8 mouse cellular contexts compared by ENCODE assay signal in the genomic region with DNA sequence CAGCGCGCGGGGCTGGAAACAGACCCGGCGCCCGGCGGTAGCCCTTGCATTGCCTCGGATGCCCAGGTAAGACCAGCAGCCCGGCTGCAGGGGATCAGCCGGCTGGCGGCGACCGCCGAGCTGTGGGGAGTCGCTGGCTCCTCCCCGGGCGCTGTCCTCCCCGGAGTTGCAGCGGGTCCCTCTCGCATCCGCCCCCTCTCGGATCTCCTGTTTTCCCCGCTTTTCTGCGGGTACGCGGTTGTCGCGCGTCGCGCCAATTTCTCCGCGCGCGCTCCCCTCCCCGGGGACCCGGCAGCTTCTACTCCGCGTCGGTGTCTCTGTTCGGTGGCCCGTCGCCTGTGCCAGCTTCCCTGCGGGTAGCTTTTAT. TPM values are rescaled to one million over a fixed set of nuclear protein-coding genes. Genes with fewer than 3 reads are reported as not detected.
DNase-seq lines count a peak whose midpoint lies in the region; ATAC-seq and TF ChIP-seq lines count a peak whose summit lies in the region.

No protein-coding gene starts in this region.

- DNase-seq in heart, postnatal 25 days (ENCODE audit: low spot score) = no peak
- DNase-seq in CH12.LX (ENCODE audit: extremely low read depth) = no peak
- no peak for DNase-seq in adrenal gland, postnatal 14 days
- DNase-seq in left cerebral cortex, postnatal 25 days (ENCODE audit: low spot score in 2 of 2) = no peak

- peaks cover 12% of the 10 kb centered on the region for H3K4me1 ChIP-seq in heart, embryonic 11.5 days (ENCODE audit: control insufficient read depth, insufficient read depth, low read length)
- peaks cover 11 to 59% of the 10 kb centered on the region in 2 experiments for H3K4me1 ChIP-seq in CH12.LX (ENCODE audit: control insufficient read depth in 1 of 2, insufficient read depth in 2 of 2)
- peaks cover 24% of the 10 kb centered on the region for H3K4me1 ChIP-seq in limb, embryonic 15.5 days
- peaks cover 23% of the 10 kb centered on the region for H3K4me1 ChIP-seq in stomach, embryonic 16.5 days (ENCODE audit: control insufficient read depth, insufficient read depth, low read length)

- peaks cover 37% of the 10 kb centered on the region for H3K79me2 ChIP-seq in CH12.LX (replicated peaks; ENCODE audit: control insufficient read depth, extremely low read depth, insufficient read depth, poor library complexity, severe bottlenecking)

- TF ChIP-seq RAD21 in CH12.LX (IDR thresholded peaks at IDR 0.05; ENCODE audit: low read depth, low read length) = no peak

- no peaks in the 10 kb centered on the region for H3K27me3 ChIP-seq in heart, embryonic 11.5 days (ENCODE audit: control insufficient read depth, insufficient read depth, low read length)
- H3K27me3 ChIP-seq in CH12.LX (replicated peaks) = no peaks in the 10 kb centered on the region
- no peaks in the 10 kb centered on the region for H3K27me3 ChIP-seq in limb, embryonic 15.5 days
- no peaks in the 10 kb centered on the region for H3K27me3 ChIP-seq in stomach, embryonic 16.5 days (ENCODE audit: control insufficient read depth, insufficient read depth, low read length)

- H3K4me3 ChIP-seq in heart, embryonic 11.5 days (ENCODE audit: low read depth, low read length) = peak overlapping the region; percentile 75
- H3K4me3 ChIP-seq in CH12.LX (replicated peaks in 1 of 3; ENCODE audit: low read depth in 2 of 3, low read length in 2 of 3, poor library complexity in 1 of 3) = peak overlapping the region; percentile 73 to 89 (median 76)
- peak overlapping the region; percentile 86 for H3K4me3 ChIP-seq in limb, embryonic 15.5 days
- peak overlapping the region; percentile 84 for H3K4me3 ChIP-seq in stomach, embryonic 16.5 days (replicated peaks; ENCODE audit: low read length)

- TF ChIP-seq CTCF in CH12.LX (conservative IDR thresholded peaks at IDR 0.05 in 1 of 2, IDR thresholded peaks at IDR 0.05 in 1 of 2; ENCODE audit: low read depth in 2 of 2, low read length in 2 of 2) = no peak

- in situ Hi-C loops in CH12.LX (cut with MboI; ENCODE audit: low pct_ligation_motif_present, low pct_unique_long_range_greater_than_20kb, low sequenced_read_pairs) = no loop called here

- dilution Hi-C loops in CH12.LX (cut with MboI; ENCODE audit: extremely low pct_ligation_motif_present, extremely low pct_unique_long_range_greater_than_20kb, low sequenced_read_pairs) = no loop called here

- H3K9me3 ChIP-seq in heart, embryonic 11.5 days (replicated peaks; ENCODE audit: control insufficient read depth, low read length) = no peaks in the 10 kb centered on the region
- no peaks in the 10 kb centered on the region for H3K9me3 ChIP-seq in CH12.LX (replicated peaks; ENCODE audit: low read length)
- no peaks in the 10 kb centered on the region for H3K9me3 ChIP-seq in limb, embryonic 15.5 days
- H3K9me3 ChIP-seq in stomach, embryonic 16.5 days (replicated peaks; ENCODE audit: control insufficient read depth, low read length) = no peaks in the 10 kb centered on the region

- intact Hi-C loops in heart, postnatal 25 days (cut with DNase I) = loop anchor here (2.0 to 5.0 kb wide), 2 partner anchors 41 to 78 kb away; no protein-coding TSS in a partner anchor
- intact Hi-C loops in left cerebral cortex, postnatal 25 days (cut with DNase I) = loop anchor here (2.0 to 5.0 kb wide), 3 partner anchors 40 to 256 kb away; a partner anchor contains a TSS

- H3K9ac ChIP-seq in heart, embryonic 11.5 days (ENCODE audit: low read depth, low read length) = peak overlapping the region; percentile 75
- H3K9ac ChIP-seq in CH12.LX (ENCODE audit: insufficient read depth, low read depth) = peak overlapping the region; percentile 44
- H3K9ac ChIP-seq in limb, embryonic 15.5 days = peak overlapping the region; percentile 62
- H3K9ac ChIP-seq in stomach, embryonic 16.5 days (ENCODE audit: low read length) = peak overlapping the region; percentile 87

- H3K4me2 ChIP-seq in heart, embryonic 11.5 days = peak overlapping the region; percentile 84
- no peak overlapping the region for H3K4me2 ChIP-seq in CH12.LX (ENCODE audit: insufficient read depth, low read depth, poor library complexity, severe bottlenecking)
- peak overlapping the region; percentile 57 for H3K4me2 ChIP-seq in limb, embryonic 15.5 days
- H3K4me2 ChIP-seq in stomach, embryonic 16.5 days (ENCODE audit: low read depth, low read length) = peak overlapping the region; percentile 71

- peak; percentile 78 for ATAC-seq in heart, embryonic 11.5 days (replicated peaks; ENCODE audit: insufficient number of reproducible peaks, low FRiP score, low TSS enrichment)
- peak; percentile 42 for ATAC-seq in erythroblast, adult 5-6 weeks (replicated peaks; ENCODE audit: low FRiP score, poor library complexity, severe bottlenecking)
- peak; percentile 82 for ATAC-seq in limb, embryonic 15.5 days (ENCODE audit: insufficient number of reproducible peaks, low FRiP score, low TSS enrichment, low read depth)
- peak; percentile 84 for ATAC-seq in stomach, embryonic 16.5 days (ENCODE audit: insufficient read depth, low FRiP score)

- no peak; the same call in 1 of the 2 replicates for TF ChIP-seq POLR2A in CH12.LX (IDR thresholded peaks at IDR 0.05; ENCODE audit: low read depth, low read length)

- H3K36me3 ChIP-seq in heart, embryonic 11.5 days (ENCODE audit: control insufficient read depth, insufficient read depth, low read length) = no peaks in the 10 kb centered on the region
- H3K36me3 ChIP-seq in CH12.LX (replicated peaks in 1 of 2; ENCODE audit: control insufficient read depth in 1 of 2, insufficient read depth in 1 of 2, low read length in 1 of 2) = peaks cover 5 to 31% of the 10 kb centered on the region in 2 experiments
- H3K36me3 ChIP-seq in limb, embryonic 15.5 days = 0 out of 2 replicates have a peak, but pooled peaks cover under 1% of the 10 kb centered on the region
- H3K36me3 ChIP-seq in stomach, embryonic 16.5 days (ENCODE audit: control insufficient read depth, insufficient read depth, low read length) = no peaks in the 10 kb centered on the region

- H3K27ac ChIP-seq in heart, embryonic 11.5 days (ENCODE audit: low read depth, low read length) = peak overlapping the region; percentile 89
- H3K27ac ChIP-seq in CH12.LX (ENCODE audit: insufficient read depth, low read depth) = peak overlapping the region; percentile 38; the same call in 1 of the 2 replicates
- peak overlapping the region; percentile 94 for H3K27ac ChIP-seq in limb, embryonic 15.5 days
- H3K27ac ChIP-seq in stomach, embryonic 16.5 days (ENCODE audit: low read length) = peak overlapping the region; percentile 96

- WGBS in heart, embryonic 11.5 days (ENCODE audit: insufficient replicate concordance) = under 1% methylated on average over 44 of the region's 44 CpGs
- WGBS in limb, embryonic 15.5 days = under 1% methylated on average over 43 of the region's 44 CpGs
- under 1% methylated on average over 44 of the region's 44 CpGs for WGBS in stomach, embryonic 16.5 days

- no peak for TF ChIP-seq EP300 in CH12.LX (IDR thresholded peaks at IDR 0.05; ENCODE audit: low read length)

TF ChIP-seq in CH12.LX, 34 proteins besides CTCF, POLR2A, EP300 and RAD21:
- peak; percentile 11; the same call in 1 of the 2 replicates for TF ChIP-seq TCF12 (IDR thresholded peaks at IDR 0.05; ENCODE audit: low read depth, low read length)
- TF ChIP-seq BHLHE40 (IDR thresholded peaks at IDR 0.05; ENCODE audit: low read depth, low read length) = no peak
- TF ChIP-seq ZC3H11A (IDR thresholded peaks at IDR 0.05; ENCODE audit: low read depth, low read length) = no peak

RNA-seq across cellular contexts. Expression of a gene that starts 0.4 kb away (rescaled TPM):
- polyA plus RNA-seq in heart, embryonic 11.5 days (2014; fragmentation: Nextera tagmentation; extraction: Ambion mirVana) = 13.2 and 17.1 TPM in 2 replicates
- total RNA-seq in heart, postnatal 25 days (2021) = 10 to 100 TPM; 42.8 to 47.2 TPM
- total RNA-seq in CH12.LX (2012; rRNA removed) (9.2 and 10.2 TPM in 2 replicates), CH12.LX (2014; rRNA removed) (8.5 and 9.3 TPM in 2 replicates)
- 7.8 and 7.9 TPM in 2 replicates for polyA plus RNA-seq in CH12.LX (2012; ENCODE audit: insufficient read length, low read depth)
- 6.9 and 11.7 TPM in 2 replicates for total RNA-seq in erythroblast, adult 5-6 weeks (2015; ENCODE audit: low replicate concordance)
- total RNA-seq in erythroblast, adult 5-6 weeks (2017; ENCODE audit: low replicate concordance) = 18.7 and 20.4 TPM in 2 replicates
- polyA plus RNA-seq in limb, embryonic 15.5 days (2015; fragmentation: Nextera tagmentation; extraction: Ambion mirVana) = 15.0 and 16.5 TPM in 2 replicates
- 16.6 and 18.8 TPM in 2 replicates for polyA plus RNA-seq in stomach, embryonic 16.5 days (2015; fragmentation: Nextera tagmentation; extraction: Ambion mirVana)
- 40.4 and 49.6 TPM in 2 replicates for total RNA-seq in adrenal gland, postnatal 14 days (2021)
- total RNA-seq in left cerebral cortex, postnatal 25 days (2021) = 10 to 100 TPM; 35.4 to 37.6 TPM

RNA-seq across cellular contexts. Expression of a gene that starts 0.5 kb away (rescaled TPM):
- polyA plus RNA-seq in heart, embryonic 11.5 days (2014; fragmentation: Nextera tagmentation; extraction: Ambion mirVana) = 20.7 and 30.6 TPM in 2 replicates
- 10 to 100 TPM; 47.2 to 47.9 TPM for total RNA-seq in heart, postnatal 25 days (2021)
- total RNA-seq in CH12.LX (2012; rRNA removed) (13.1 and 16.2 TPM in 2 replicates), CH12.LX (2014; rRNA removed) (47.7 and 53.1 TPM in 2 replicates)
- polyA plus RNA-seq in CH12.LX (2012; ENCODE audit: insufficient read length, low read depth) = 38.5 and 48.3 TPM in 2 replicates
- total RNA-seq in erythroblast, adult 5-6 weeks (2015; ENCODE audit: low replicate concordance) = 7.1 and 13.6 TPM in 2 replicates
- 11.7 and 15.6 TPM in 2 replicates for total RNA-seq in erythroblast, adult 5-6 weeks (2017; ENCODE audit: low replicate concordance)
- polyA plus RNA-seq in limb, embryonic 15.5 days (2015; fragmentation: Nextera tagmentation; extraction: Ambion mirVana) = 29.8 and 29.9 TPM in 2 replicates
- polyA plus RNA-seq in stomach, embryonic 16.5 days (2015; fragmentation: Nextera tagmentation; extraction: Ambion mirVana) = 25.8 and 31.0 TPM in 2 replicates
- total RNA-seq in adrenal gland, postnatal 14 days (2021) = 57.2 and 67.9 TPM in 2 replicates
- total RNA-seq in left cerebral cortex, postnatal 25 days (2021) = 10 to 100 TPM; 25.0 to 25.6 TPM

RNA-seq across cellular contexts. Expression of a gene that starts 28.7 kb away (rescaled TPM):
- 12.2 and 12.6 TPM in 2 replicates for polyA plus RNA-seq in heart, embryonic 11.5 days (2014; fragmentation: Nextera tagmentation; extraction: Ambion mirVana)
- 1 to 10 TPM; 5.6 to 6.0 TPM for total RNA-seq in heart, postnatal 25 days (2021)
- 10.5 and 11.4 TPM in 2 replicates for total RNA-seq in CH12.LX (2012; rRNA removed)
- total RNA-seq in CH12.LX (2014; rRNA removed) = 12.5 and 14.5 TPM in 2 replicates
- polyA plus RNA-seq in CH12.LX (2012; ENCODE audit: insufficient read length, low read depth) = 11.6 and 11.8 TPM in 2 replicates
- total RNA-seq in erythroblast, adult 5-6 weeks (2015; ENCODE audit: low replicate concordance) = 3.3 and 6.0 TPM in 2 replicates
- total RNA-seq in erythroblast, adult 5-6 weeks (2017; ENCODE audit: low replicate concordance) = 2.1 and 10.3 TPM in 2 replicates
- 18.8 and 19.2 TPM in 2 replicates for polyA plus RNA-seq in limb, embryonic 15.5 days (2015; fragmentation: Nextera tagmentation; extraction: Ambion mirVana)
- 18.8 and 18.9 TPM in 2 replicates for polyA plus RNA-seq in stomach, embryonic 16.5 days (2015; fragmentation: Nextera tagmentation; extraction: Ambion mirVana)
- total RNA-seq in adrenal gland, postnatal 14 days (2021) = 6.5 and 7.3 TPM in 2 replicates
- total RNA-seq in left cerebral cortex, postnatal 25 days (2021) = 10 to 100 TPM; 22.1 to 23.6 TPM

Comparison
In these comparisons a context has a peak if more than half of its experiments do, and no peak if none do; other contexts are left out.
1. H3K27ac ChIP-seq: peak in every context shown above with its lines; median percentile 96 in stomach, embryonic 16.5 days; 94 in limb, embryonic 15.5 days; 89 in heart, embryonic 11.5 days; 38 in CH12.LX.